8 mouse cellular contexts compared by ENCODE assay signal in genomic region chr8:90862038-90862437, GRCm38 (mm10). TPM values are rescaled to one million over a fixed set of nuclear protein-coding genes. Genes with fewer than 3 reads are reported as not detected.
DNase-seq lines count a peak whose midpoint lies in the region; ATAC-seq lines count a peak whose summit lies in the region.

No protein-coding gene starts in this region.

- 5% methylated on average over 9 of the region's 9 CpGs for WGBS in hindbrain, embryonic 16.5 days
- under 1% methylated on average over 9 of the region's 9 CpGs for WGBS in neural tube, embryonic 11.5 days

- no peaks in the 10 kb centered on the region for H3K9me3 ChIP-seq in hindbrain, embryonic 16.5 days (ENCODE audit: control insufficient read depth, low read length)
- no peaks in the 10 kb centered on the region for H3K9me3 ChIP-seq in neural tube, embryonic 11.5 days (ENCODE audit: control insufficient read depth, low read length)

- no peaks in the 10 kb centered on the region for H3K36me3 ChIP-seq in hindbrain, embryonic 16.5 days (ENCODE audit: control insufficient read depth, insufficient read depth, low read length)
- H3K36me3 ChIP-seq in neural tube, embryonic 11.5 days (ENCODE audit: control insufficient read depth, insufficient read depth, low read length) = no peaks in the 10 kb centered on the region

- no peak overlapping the region for H3K4me3 ChIP-seq in hindbrain, embryonic 16.5 days (ENCODE audit: low read length)
- H3K4me3 ChIP-seq in neural tube, embryonic 11.5 days (ENCODE audit: low read depth, low read length) = no peak overlapping the region

- ATAC-seq in hindbrain, embryonic 16.5 days = peak; percentile 89
- peak; percentile 94 for ATAC-seq in neural tube, embryonic 11.5 days (ENCODE audit: insufficient read depth, low FRiP score, low TSS enrichment)
- ATAC-seq in inflammation-experienced regulatory T-cells, adult 6 months = no peak

- H3K27me3 ChIP-seq in hindbrain, embryonic 16.5 days (replicated peaks; ENCODE audit: control insufficient read depth, insufficient read depth, low read length) = no peaks in the 10 kb centered on the region
- no peaks in the 10 kb centered on the region for H3K27me3 ChIP-seq in neural tube, embryonic 11.5 days (ENCODE audit: control insufficient read depth, insufficient read depth, low read length)

- H3K4me2 ChIP-seq in hindbrain, embryonic 16.5 days (ENCODE audit: low read length) = peak overlapping the region; percentile 18
- peak overlapping the region; percentile 34 for H3K4me2 ChIP-seq in neural tube, embryonic 11.5 days (ENCODE audit: low read depth)

- peak; percentile 34 for DNase-seq in cerebellum, adult 11-12 months
- no peak for DNase-seq in cerebellum, adult 8-10 months
- peak; percentile 73 to 76 for DNase-seq in right cerebral cortex, postnatal 10 days (ENCODE audit: low spot score in 2 of 2)
- DNase-seq in right cerebral cortex, postnatal 25 days = no peak
- peak; percentile 75 to 80 for DNase-seq in gastrocnemius, adult 8-10 months (ENCODE audit: low spot score in 2 of 2)
- DNase-seq in neural tube, embryonic 11.5 days (ENCODE audit: low spot score) = peak; percentile 89

- peak overlapping the region; percentile 72 for H3K27ac ChIP-seq in hindbrain, embryonic 16.5 days (ENCODE audit: low read depth, low read length)
- peak overlapping the region; percentile 91 for H3K27ac ChIP-seq in neural tube, embryonic 11.5 days (ENCODE audit: low read depth, low read length)

- no peak overlapping the region for H3K9ac ChIP-seq in hindbrain, embryonic 16.5 days (ENCODE audit: low read depth, low read length)
- H3K9ac ChIP-seq in neural tube, embryonic 11.5 days (ENCODE audit: low read length) = 0 out of 2 replicates have a peak overlapping the region, but pooled peaks have one; percentile 18

- H3K4me1 ChIP-seq in hindbrain, embryonic 16.5 days (ENCODE audit: control insufficient read depth, insufficient read depth, low read depth, low read length) = peaks cover 16% of the 10 kb centered on the region
- H3K4me1 ChIP-seq in neural tube, embryonic 11.5 days (ENCODE audit: control insufficient read depth, insufficient read depth, low read length) = peaks cover 16% of the 10 kb centered on the region

RNA-seq across cellular contexts. Expression of gene Chd9, which starts 33.9 kb away (rescaled TPM):
- 10 to 100 TPM; 23.6 to 35.7 (median 27.6) TPM for total RNA-seq in gastrocnemius, adult 8-10 months (2022)
- polyA plus RNA-seq in hindbrain, embryonic 16.5 days (2015; fragmentation: Nextera tagmentation; extraction: Ambion mirVana) = 97.1 and 101 TPM in 2 replicates
- 54.4 and 62.9 TPM in 2 replicates for polyA plus RNA-seq in neural tube, embryonic 11.5 days (2014; fragmentation: Nextera tagmentation; extraction: Ambion mirVana)
- polyA plus RNA-seq in inflammation-experienced regulatory T-cells, adult 6 months (2017; shearing (Covaris generic)) = 100 to 1,000 TPM in 2 of 3 experiments, 10 to 100 TPM in 1; 77.2 to 213 (median 144) TPM

RNA-seq across cellular contexts. Expression of gene Gm19935, which starts 44.8 kb away (rescaled TPM):
- not detected for total RNA-seq in gastrocnemius, adult 8-10 months (2022)
- 3.1 and 5.1 TPM in 2 replicates for polyA plus RNA-seq in hindbrain, embryonic 16.5 days (2015; fragmentation: Nextera tagmentation; extraction: Ambion mirVana)
- not detected in 2 replicates for polyA plus RNA-seq in neural tube, embryonic 11.5 days (2014; fragmentation: Nextera tagmentation; extraction: Ambion mirVana)
- polyA plus RNA-seq in inflammation-experienced regulatory T-cells, adult 6 months (2017; shearing (Covaris generic)) = not detected

Comparison
In these comparisons a context has a peak if more than half of its experiments do, and no peak if none do; other contexts are left out.
1. DNase-seq: peak in cerebellum, adult 11-12 months (single experiment), right cerebral cortex, postnatal 10 days (2 of 2), gastrocnemius, adult 8-10 months (2 of 2) and neural tube, embryonic 11.5 days (single experiment); none in cerebellum, adult 8-10 months (single experiment) and right cerebral cortex, postnatal 25 days (single experiment).